Mouse (Mus musculus) limb, embryonic 14.5 days (tissue): ENCODE results near the gene Slc22a20. TPM values are rescaled to one million over a fixed set of nuclear protein-coding genes. Genes with fewer than 3 reads are reported as not detected.
A peak's percentile ranks its signal among the peaks of the same experiment; 100 is the strongest.

Source experiments
- ATAC-seq: fragments of 200-750 bp; cut with Nextera tagmentation; 2 replicates; pipeline ENCODE4 v1.8.0; 2017; ENCODE audit warnings: low read depth, moderate number of reproducible peaks, moderate TSS enrichment; ENCODE audit not compliant: low FRiP score
- DNase-seq: peaks from one replicate; pipeline ENCODE4 v3.0.0-alpha.2; 2015; ENCODE audit warnings: low spot score
- H3K27ac ChIP-seq: fragments of 300-500 bp; sonication (generic); replicated peaks from 2 replicates; pipeline ENCODE4 v1.5.1; 2014; ENCODE audit warnings: low read depth, mild to moderate bottlenecking, low read length, moderate library complexity, mixed read lengths
- H3K27me3 ChIP-seq: fragments of 300-500 bp; sonication (generic); 2 replicates; pipeline ENCODE4 v1.6.1; 2014; ENCODE audit warnings: low read length, mixed read lengths; ENCODE audit not compliant: control insufficient read depth, insufficient read depth
- H3K36me3 ChIP-seq: fragments of 300-500 bp; sonication (generic); 2 replicates; pipeline ENCODE4 v1.6.1; 2014; ENCODE audit warnings: mild to moderate bottlenecking, low read length, moderate library complexity, mixed read lengths; ENCODE audit not compliant: control insufficient read depth, insufficient read depth
- H3K4me1 ChIP-seq: fragments of 300-500 bp; sonication (generic); 2 replicates; pipeline ENCODE4 v1.6.1; 2014; ENCODE audit warnings: antibody characterized with exemption, low read length, mixed read lengths; ENCODE audit not compliant: control insufficient read depth, insufficient read depth
- H3K4me2 ChIP-seq: fragments of 300-500 bp; sonication (generic); replicated peaks from 2 replicates; pipeline ENCODE4 v1.6.1; 2014; ENCODE audit warnings: low read depth, mild to moderate bottlenecking, low read length, moderate library complexity; ENCODE audit not compliant: severe bottlenecking
- H3K4me3 ChIP-seq: fragments of 300-500 bp; sonication (generic); replicated peaks from 2 replicates; pipeline ENCODE4 v1.5.1; 2014; ENCODE audit warnings: low read length
- H3K9ac ChIP-seq: fragments of 300-500 bp; sonication (generic); 2 replicates; pipeline ENCODE4 v1.6.1; 2014; ENCODE audit warnings: mild to moderate bottlenecking, low read depth, low read length, moderate library complexity; ENCODE audit not compliant: severe bottlenecking
- H3K9me3 ChIP-seq: fragments of 300-500 bp; sonication (generic); 2 replicates; pipeline ENCODE4 v1.6.1; 2016; ENCODE audit warnings: low read length; ENCODE audit not compliant: control insufficient read depth
- POLR2A ChIP-seq: fragments of 200-500 bp; IDR thresholded peaks from 2 replicates; pipeline ENCODE4 v1.8.0; 2012; ENCODE audit warnings: inconsistent platforms, mild to moderate bottlenecking, moderate library complexity, borderline replicate concordance; ENCODE audit not compliant: insufficient read depth, insufficient read length; ENCODE audit errors: extremely low read depth
- WGBS: fragments of 180-500 bp; shearing (Covaris S2); extraction: QIAGEN DNeasy Blood & Tissue Kit; methylation state at CpG from one replicate; pipeline ENCODE4 v1.1.7; 2014; 5-methylcytosine and 5-hydroxymethylcytosine counted together
- polyA plus RNA-seq, 2 experiments: library from polyadenylated mRNA; depleted of rRNA in 1 of 2; stranded (reverse) in 1 of 2; unstranded in 1 of 2; fragments of >200 nt; fragmentation: Nextera tagmentation in 1 of 2; extraction: Ambion mirVana in 1 of 2; gene quantifications; 2 replicates each; pipeline versions ENCODE4 v1.2.1 to v1.2.3; 2012 to 2014

Slc22a20 gene
- polyA plus RNA-seq, 2 experiments = not detected

- Histone ChIP-seq H3K27ac (no peak overlapping the region), H3K4me3 (no peak overlapping the region), H3K9me3 (no peaks in the 10 kb centered on the region), H3K27me3 (no peaks in the 10 kb centered on the region), H3K4me2 (no peak overlapping the region), H3K4me1 (peaks cover 9% of the 10 kb centered on the region; the same call in 1 of the 2 replicates), H3K36me3 (peaks cover 26% of the 10 kb centered on the region), H3K9ac (no peak overlapping the region)
- DNase-seq (no peak), ATAC-seq (no peak)
- no peak for TF ChIP-seq POLR2A
- 43% methylated on average over 14 of the region's 14 CpGs for WGBS
These were observed 48.0 kb downstream of the Slc22a20 start for GRCm38 (mm10) chr19:5937836-5938406.

GRCm38 (mm10) chr19:5937095-5937835 is 48.7 kb downstream of the Slc22a20 start:
- no peak overlapping the region for H3K27ac ChIP-seq
- H3K4me1 ChIP-seq = peaks cover 9% of the 10 kb centered on the region; the same call in 1 of the 2 replicates
- no peaks in the 10 kb centered on the region for H3K27me3 ChIP-seq
- H3K9ac ChIP-seq = no peak overlapping the region
- no peak overlapping the region for H3K4me2 ChIP-seq
- 79% methylated on average over 21 of the region's 21 CpGs for WGBS
- ATAC-seq (no peak), DNase-seq (no peak)
- H3K9me3 ChIP-seq = no peaks in the 10 kb centered on the region
- H3K36me3 ChIP-seq = peaks cover 20% of the 10 kb centered on the region
- no peak for TF ChIP-seq POLR2A
- no peak overlapping the region for H3K4me3 ChIP-seq

DNA sequence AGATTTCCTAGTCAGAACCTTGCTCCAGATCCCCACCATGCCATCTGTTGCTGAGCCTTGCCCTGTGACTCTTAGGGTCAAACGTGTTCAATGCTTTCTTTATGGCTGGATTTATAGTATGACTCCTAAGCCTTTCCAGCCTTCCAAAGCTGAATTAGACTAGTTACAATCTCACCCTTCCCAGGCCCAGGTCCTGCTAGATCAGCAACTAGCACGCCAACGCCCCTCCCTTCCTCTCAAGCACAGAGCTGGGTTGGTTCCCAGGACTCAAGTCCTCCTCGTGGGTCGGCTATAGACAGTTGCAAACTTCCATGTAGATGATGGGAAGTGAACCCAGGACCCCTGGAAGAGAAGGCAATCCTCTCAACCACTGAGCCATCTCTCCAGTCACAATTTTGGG is 50.3 kb downstream of the Slc22a20 start:
- no peak overlapping the region for H3K4me3 ChIP-seq
- DNase-seq (no peak), ATAC-seq (no peak)
- no peak overlapping the region for H3K27ac ChIP-seq
- H3K4me1 ChIP-seq = peaks cover 9% of the 10 kb centered on the region; the same call in 1 of the 2 replicates
- peaks cover 8% of the 10 kb centered on the region; the same call in 1 of the 2 replicates for H3K36me3 ChIP-seq
- WGBS = 65% methylated on average over 5 of the region's 5 CpGs
- no peak for TF ChIP-seq POLR2A
- H3K9ac ChIP-seq = no peak overlapping the region
- no peaks in the 10 kb centered on the region for H3K9me3 ChIP-seq
- no peak overlapping the region for H3K4me2 ChIP-seq
- H3K27me3 ChIP-seq = no peaks in the 10 kb centered on the region

DNA sequence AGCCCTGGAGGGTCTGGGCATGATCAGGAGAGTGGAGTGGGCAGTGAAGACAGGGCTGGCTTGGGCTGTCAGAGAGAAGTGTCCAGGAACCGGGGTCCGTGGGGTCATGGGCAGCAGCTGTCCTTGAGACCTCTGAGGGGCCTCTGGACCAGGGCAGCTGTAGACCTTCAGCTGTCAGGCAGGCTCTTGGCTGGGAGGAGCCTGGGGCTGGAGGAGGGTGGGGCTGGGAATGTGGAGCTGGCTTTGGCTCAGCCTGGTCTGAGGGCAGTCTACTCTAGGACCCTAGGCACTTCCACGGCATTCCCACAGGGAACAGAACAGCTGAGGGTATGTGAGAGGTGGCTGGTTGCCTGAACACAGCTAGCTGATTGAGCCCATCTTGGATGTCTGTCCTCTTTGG is 50.7 kb downstream of the Slc22a20 start:
- Histone ChIP-seq H3K4me2 (no peak overlapping the region), H3K4me1 (peaks cover 9% of the 10 kb centered on the region; the same call in 1 of the 2 replicates), H3K4me3 (no peak overlapping the region), H3K36me3 (0 out of 2 replicates have a peak, but pooled peaks cover 5% of the 10 kb centered on the region), H3K27me3 (no peaks in the 10 kb centered on the region), H3K9me3 (no peaks in the 10 kb centered on the region), H3K27ac (no peak overlapping the region), H3K9ac (0 out of 2 replicates have a peak overlapping the region, but pooled peaks have one; percentile 28)
- WGBS = 24% methylated on average over 3 of the region's 3 CpGs
- DNase-seq (no peak), ATAC-seq (peak; percentile 64)
- TF ChIP-seq POLR2A = no peak

DNA sequence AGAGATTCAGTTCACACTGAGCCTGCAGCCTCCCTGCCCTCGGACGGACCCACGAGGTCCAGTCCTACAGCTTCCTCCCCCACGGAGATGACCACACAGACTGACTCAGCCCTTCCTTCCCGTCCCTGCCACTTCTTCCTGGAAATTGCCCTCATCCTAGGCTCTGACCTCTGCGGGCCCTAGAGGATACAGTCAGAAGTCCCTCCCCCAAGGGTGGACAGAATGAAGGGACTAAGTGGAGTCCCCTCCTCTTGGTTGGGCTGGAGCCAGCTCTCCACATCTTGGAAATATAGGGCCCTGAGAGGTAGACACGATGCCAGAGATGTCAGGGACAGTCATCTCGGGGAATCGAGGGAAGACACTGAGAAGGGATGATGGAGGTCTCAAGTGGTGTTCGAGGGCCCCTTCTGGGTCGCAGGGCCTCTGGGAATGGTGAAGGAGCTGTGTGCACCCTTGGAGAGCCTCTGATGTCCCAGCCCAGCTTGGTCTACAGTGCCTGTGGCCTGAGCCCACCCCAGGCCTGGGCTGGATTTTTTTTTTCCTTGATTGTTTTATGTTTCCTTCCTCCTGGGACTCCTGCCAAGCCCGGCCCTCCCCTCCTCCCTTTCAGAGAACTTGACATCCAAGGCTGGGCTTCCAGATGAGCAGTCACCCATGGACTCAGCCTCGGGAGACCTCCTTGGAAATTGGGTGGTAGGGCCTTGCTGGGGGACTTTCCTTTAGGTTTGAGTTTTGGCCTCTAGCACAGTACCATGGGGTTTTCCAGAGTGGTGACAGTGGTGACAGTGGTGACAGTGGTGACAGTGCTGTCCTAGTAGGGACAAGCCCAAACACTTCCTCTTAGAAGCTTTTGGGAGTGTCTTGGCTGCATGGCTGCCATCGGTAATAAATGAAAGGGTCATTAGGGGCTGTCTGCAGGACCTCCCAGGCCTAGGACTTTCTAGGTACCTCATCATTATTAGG is 56.0 kb downstream of the Slc22a20 start:
- Histone ChIP-seq H3K27ac (no peak overlapping the region), H3K36me3 (no peaks in the 10 kb centered on the region), H3K9me3 (no peaks in the 10 kb centered on the region), H3K4me1 (peaks cover 14% of the 10 kb centered on the region), H3K4me2 (no peak overlapping the region), H3K27me3 (0 out of 2 replicates have a peak, but pooled peaks cover 5% of the 10 kb centered on the region), H3K4me3 (no peak overlapping the region), H3K9ac (no peak overlapping the region; the same call in 1 of the 2 replicates)
- 55% methylated on average over 14 of the region's 14 CpGs for WGBS
- DNase-seq (no peak), ATAC-seq (no peak)
- no peak for TF ChIP-seq POLR2A
